In the genomic region with DNA sequence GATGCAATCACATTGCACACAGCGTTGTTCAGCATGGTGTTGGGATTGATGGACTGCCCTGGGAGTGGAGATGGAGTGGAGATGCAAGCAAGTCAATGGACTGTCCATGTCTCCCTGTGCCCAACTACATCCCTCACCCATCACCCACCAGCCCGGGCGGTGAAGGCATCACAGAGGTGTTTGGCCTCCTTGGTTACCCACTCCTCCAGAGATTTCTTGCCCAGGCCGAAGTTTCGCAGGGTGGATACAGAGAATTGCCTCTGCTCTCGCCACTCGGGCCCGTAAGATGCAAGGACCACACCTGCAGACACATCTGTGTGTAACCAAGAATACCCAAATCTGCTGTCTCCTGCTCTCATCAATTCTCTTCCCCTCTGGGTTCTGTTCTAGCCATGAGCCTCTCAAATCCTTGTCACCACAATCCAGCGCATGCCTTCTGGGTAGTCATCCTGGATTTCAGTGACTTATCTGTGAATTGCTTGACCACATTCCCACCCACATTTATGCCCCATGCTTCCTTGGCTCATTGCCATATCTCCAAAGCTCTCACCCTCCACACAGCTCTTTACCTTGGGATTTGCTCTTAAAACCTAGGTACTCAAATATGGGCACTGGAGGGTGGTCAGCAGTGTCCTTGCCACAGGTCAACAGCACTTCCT, we compare ENCODE assay signal across 27 mouse cellular contexts. TPM values are rescaled to one million over a fixed set of nuclear protein-coding genes. Genes with fewer than 3 reads are reported as not detected.
"Had no signal": no experiment of that assay in that cellular context is flagged by ENCODE, and none has a peak within 500 bp of the region (broad histone marks: within the 10 kb centered on the region; RNA-seq: fewer than 3 reads in every experiment).

No protein-coding gene starts in this region.

- H3K4me1 ChIP-seq: lung, embryonic 15.5 days; megakaryocyte, embryonic 14.5 days; midbrain, embryonic 13.5 days; neural tube, embryonic 13.5 days; neural tube, embryonic 15.5 days had no signal

- H3K27me3 ChIP-seq: lung, embryonic 15.5 days; megakaryocyte, embryonic 14.5 days; midbrain, embryonic 13.5 days; neural tube, embryonic 13.5 days; neural tube, embryonic 15.5 days had no signal

- H3K27ac ChIP-seq: lung, embryonic 15.5 days; macrophage; midbrain, embryonic 13.5 days; neural tube, embryonic 13.5 days; neural tube, embryonic 15.5 days had no signal

- H3K9ac ChIP-seq: liver, postnatal 0 days; lung, embryonic 15.5 days; midbrain, embryonic 13.5 days; neural tube, embryonic 13.5 days; neural tube, embryonic 15.5 days had no signal

- ATAC-seq: liver, postnatal 0 days; lung, postnatal 0 days; midbrain, embryonic 13.5 days; midbrain, embryonic 16.5 days had no signal

- DNase-seq: liver, postnatal 0 days; lung, adult 2 months; lung, postnatal 14 days; lung, postnatal 36 days; retina, postnatal 1 day; right cerebral cortex, adult 18-20 months; right cerebral cortex, postnatal 25 days; right cerebral cortex, postnatal 4 days; spleen, adult 18-20 months; thymus, adult 18-20 months; thymus, postnatal 14 days; thymus, postnatal 36 days had no signal

- H3K4me2 ChIP-seq: lung, embryonic 15.5 days; midbrain, embryonic 11.5 days; midbrain, embryonic 13.5 days; neural tube, embryonic 13.5 days; neural tube, embryonic 15.5 days had no signal

- H3K36me3 ChIP-seq: lung, embryonic 15.5 days; midbrain, embryonic 13.5 days; neural tube, embryonic 13.5 days; neural tube, embryonic 15.5 days had no signal

- H3K9me3 ChIP-seq: lung, embryonic 15.5 days; midbrain, embryonic 13.5 days; neural tube, embryonic 13.5 days; neural tube, embryonic 15.5 days had no signal

- H3K4me3 ChIP-seq: lung, embryonic 15.5 days; megakaryocyte, embryonic 14.5 days; midbrain, embryonic 13.5 days; myocyte; neural tube, embryonic 13.5 days; neural tube, embryonic 15.5 days had no signal

RNA-seq across cellular contexts. Expression of a gene that starts 2.3 kb away (rescaled TPM):
- total RNA-seq: megakaryocyte progenitor cell, adult 5-6 weeks had no signal
- polyA plus RNA-seq: liver, postnatal 0 days; lung, adult 2 months; lung, embryonic 15.5 days; lung, postnatal 0 days; macrophage; midbrain, embryonic 11.5 days; midbrain, embryonic 13.5 days; midbrain, embryonic 16.5 days; myocyte; neural tube, embryonic 11.5 days; neural tube, embryonic 13.5 days; neural tube, embryonic 15.5 days; small intestine, adult 2 months; stomach, embryonic 14.5 days; stomach, embryonic 16.5 days had no signal
